Mouse (Mus musculus) hindbrain, embryonic 14.5 days (tissue): ENCODE measurements around the gene Tent5b. TPM values are rescaled to one million over a fixed set of nuclear protein-coding genes. Genes with fewer than 3 reads are reported as not detected.

ENCODE experiments used
- ATAC-seq: fragments of 200-750 bp; cut with Nextera tagmentation; 2 replicates; pipeline ENCODE4 v1.8.0; 2017; ENCODE audit warnings: moderate number of reproducible peaks, mild to moderate bottlenecking, moderate TSS enrichment, moderate library complexity; ENCODE audit not compliant: low FRiP score
- DNase-seq: peaks from one replicate; pipeline ENCODE4 v3.0.0-alpha.2; 2015; ENCODE audit warnings: low spot score
- H3K27ac ChIP-seq: fragments of 300-500 bp; sonication (generic); 2 replicates; pipeline ENCODE4 v1.5.1; 2014; ENCODE audit warnings: mild to moderate bottlenecking, moderate library complexity
- H3K27me3 ChIP-seq: fragments of 300-500 bp; sonication (generic); 2 replicates; pipeline ENCODE4 v1.6.1; 2014; ENCODE audit warnings: mild to moderate bottlenecking, low read length, mixed read lengths; ENCODE audit not compliant: control insufficient read depth, insufficient read depth
- H3K36me3 ChIP-seq: fragments of 300-500 bp; sonication (generic); replicated peaks from 2 replicates; pipeline ENCODE4 v1.6.1; 2014; ENCODE audit not compliant: control insufficient read depth, insufficient read depth
- H3K4me1 ChIP-seq: fragments of 300-500 bp; sonication (generic); replicated peaks from 2 replicates; pipeline ENCODE4 v1.6.1; 2014; ENCODE audit warnings: antibody characterized with exemption, low read length, mixed read lengths; ENCODE audit not compliant: control insufficient read depth, insufficient read depth
- H3K4me2 ChIP-seq: fragments of 300-500 bp; sonication (generic); replicated peaks from 2 replicates; pipeline ENCODE4 v1.6.1; 2014; ENCODE audit warnings: mild to moderate bottlenecking, moderate library complexity
- H3K4me3 ChIP-seq: fragments of 300-500 bp; sonication (generic); replicated peaks from 2 replicates; pipeline ENCODE4 v1.5.1; 2014; ENCODE audit warnings: mild to moderate bottlenecking, low read length
- H3K9ac ChIP-seq: fragments of 300-500 bp; sonication (generic); 2 replicates; pipeline ENCODE4 v1.6.1; 2014
- H3K9me3 ChIP-seq: fragments of 300-500 bp; sonication (generic); 2 replicates; pipeline ENCODE4 v1.6.1; 2016; ENCODE audit warnings: low read length; ENCODE audit not compliant: control insufficient read depth
- WGBS: fragments of 180-500 bp; shearing (Covaris S2); extraction: QIAGEN DNeasy Blood & Tissue Kit; methylation state at CpG from one replicate; pipeline ENCODE4 v1.1.7; 2014; 5-methylcytosine and 5-hydroxymethylcytosine counted together
- polyA plus RNA-seq: library from polyadenylated mRNA; unstranded; fragments of >200 nt; fragmentation: Nextera tagmentation; extraction: Ambion mirVana; gene quantifications from 2 replicates; pipeline ENCODE4 v1.2.1, GENCODE M21; 2014

Gene Tent5b
- polyA plus RNA-seq = 0.09 and 0.16 TPM in 2 replicates

GRCm38 (mm10) chr4:133479458-133480184 is at the start of gene Tent5b:
Gene Tent5b (plus strand): TSS chr4:133480132.
- 3% methylated on average over 29 of the region's 29 CpGs for WGBS
- Histone ChIP-seq H3K4me2 (peak within 1 kb of the TSS; percentile 39), H3K27ac (no peak within 1 kb of the TSS), H3K9me3 (no peaks in the 10 kb centered on the region), H3K4me1 (no peaks in the 10 kb centered on the region), H3K27me3 (peaks cover 44% of the 10 kb centered on the region), H3K9ac (peak within 1 kb of the TSS; percentile 45; the same call in 1 of the 2 replicates), H3K36me3 (no peaks in the 10 kb centered on the region), H3K4me3 (peak within 1 kb of the TSS; percentile 34)
- DNase-seq (peak; percentile 94), ATAC-seq (peak; percentile 97)

- Histone ChIP-seq H3K4me1 (peaks cover 3% of the 10 kb centered on the region; the same call in 1 of the 2 replicates), H3K36me3 (no peaks in the 10 kb centered on the region), H3K9me3 (no peaks in the 10 kb centered on the region), H3K4me2 (no peak overlapping the region), H3K4me3 (no peak overlapping the region), H3K27me3 (no peaks in the 10 kb centered on the region), H3K9ac (no peak overlapping the region), H3K27ac (no peak overlapping the region)
- no peak for DNase-seq
- ATAC-seq = no peak
- WGBS = 50% methylated on average over 6 of the region's 6 CpGs
Measured at GRCm38 (mm10) chr4:133431508-133431907, 48.4 kb upstream of the Tent5b start.

DNA sequence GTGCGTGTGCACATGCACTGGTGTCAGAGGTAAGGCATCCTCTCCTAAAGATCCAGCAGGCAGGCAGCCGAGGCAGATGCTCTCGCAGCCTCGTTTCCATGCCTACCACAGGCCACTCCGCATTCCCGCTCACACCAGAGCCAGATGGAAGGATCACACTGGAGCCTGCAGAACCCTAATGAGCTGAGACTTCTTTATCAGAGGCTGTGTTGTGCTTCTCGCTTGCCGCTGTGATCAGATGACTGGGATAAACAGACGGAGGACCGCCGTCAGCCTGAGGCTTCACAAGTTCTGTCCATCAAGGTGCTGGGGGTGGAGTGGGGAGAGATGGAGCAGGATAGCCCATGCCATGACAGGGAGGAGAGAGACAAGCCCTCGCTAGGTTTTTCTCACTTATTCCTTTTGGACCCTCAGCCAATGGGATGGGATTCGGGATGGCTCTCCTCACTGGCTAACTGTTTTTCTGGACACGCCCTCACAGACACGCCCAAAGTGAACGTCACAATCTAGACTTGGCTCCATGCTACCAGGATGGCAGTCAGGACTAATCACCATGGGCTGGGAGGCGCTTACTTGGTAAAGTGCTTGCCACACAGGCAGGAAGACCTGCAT is 47.3 kb upstream of the Tent5b start:
- Histone ChIP-seq H3K4me2 (peak overlapping the region; percentile 36), H3K4me1 (peaks cover 3% of the 10 kb centered on the region; the same call in 1 of the 2 replicates), H3K9me3 (no peaks in the 10 kb centered on the region), H3K27me3 (no peaks in the 10 kb centered on the region), H3K4me3 (no peak overlapping the region), H3K27ac (peak overlapping the region; percentile 59), H3K9ac (no peak overlapping the region; the same call in 1 of the 2 replicates), H3K36me3 (no peaks in the 10 kb centered on the region)
- ATAC-seq (peak; percentile 82), DNase-seq (peak; percentile 57)
- WGBS = 18% methylated on average over 17 of the region's 17 CpGs

DNA sequence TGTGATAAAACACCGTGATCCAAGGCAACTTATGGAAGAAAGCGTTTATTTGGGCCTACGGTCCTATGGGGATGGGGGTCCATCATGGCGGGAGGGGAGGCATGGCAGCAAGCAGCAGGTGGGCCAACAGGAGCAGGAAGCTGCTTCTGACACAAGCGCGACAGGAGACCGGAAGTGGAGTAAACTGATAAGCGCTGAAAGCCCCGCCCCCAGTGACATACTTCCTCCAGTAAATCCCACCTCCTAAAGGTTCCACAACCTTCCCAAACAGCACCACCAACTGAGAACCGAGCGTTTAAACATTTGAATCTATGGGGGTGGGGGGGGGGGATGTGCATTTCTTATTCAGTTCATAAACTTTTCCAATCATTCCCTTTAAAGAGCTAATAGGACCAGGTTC is 44.0 kb upstream of the Tent5b start:
- ATAC-seq = no peak
- no peaks in the 10 kb centered on the region for H3K9me3 ChIP-seq
- no peak overlapping the region for H3K9ac ChIP-seq
- H3K4me3 ChIP-seq = no peak overlapping the region
- no peaks in the 10 kb centered on the region for H3K27me3 ChIP-seq
- no peaks in the 10 kb centered on the region for H3K36me3 ChIP-seq
- no peak for DNase-seq
- H3K4me1 ChIP-seq = peaks cover 16% of the 10 kb centered on the region
- no peak overlapping the region for H3K4me2 ChIP-seq
- no peak overlapping the region for H3K27ac ChIP-seq
- 96% methylated on average over 11 of the region's 11 CpGs for WGBS

GRCm38 (mm10) chr4:133439460-133440376 is 40.2 kb upstream of the Tent5b start:
- 9% methylated on average over 17 of the region's 17 CpGs for WGBS
- H3K36me3 ChIP-seq = no peaks in the 10 kb centered on the region
- H3K9ac ChIP-seq = peak overlapping the region; percentile 26
- H3K27ac ChIP-seq = peak overlapping the region; percentile 81
- H3K4me2 ChIP-seq = peak overlapping the region; percentile 44
- H3K4me1 ChIP-seq = peaks cover 13% of the 10 kb centered on the region
- DNase-seq (peak; percentile 63), ATAC-seq (peak; percentile 82)
- no peak overlapping the region for H3K4me3 ChIP-seq
- H3K27me3 ChIP-seq = no peaks in the 10 kb centered on the region
- H3K9me3 ChIP-seq = no peaks in the 10 kb centered on the region

DNA sequence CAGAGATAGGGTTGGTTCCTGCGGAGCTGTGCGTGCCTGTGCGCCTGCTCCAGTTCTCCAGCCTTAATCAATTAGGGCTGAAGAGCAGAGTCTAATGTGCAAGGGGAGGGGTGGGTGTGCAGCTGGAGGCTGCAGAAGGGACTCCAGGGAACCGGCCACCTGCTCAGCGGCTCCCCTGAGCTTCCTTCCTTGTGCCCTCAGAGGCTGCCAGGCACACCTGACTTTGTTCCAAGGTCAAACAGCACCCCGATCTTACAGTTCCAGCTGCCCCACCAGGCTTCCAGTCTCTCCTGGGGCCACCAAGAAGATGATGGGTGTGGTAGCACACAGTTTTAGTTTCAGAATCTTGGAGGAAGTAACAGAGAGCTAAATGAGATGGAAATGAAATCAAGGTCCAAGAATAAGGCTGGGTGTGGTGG is 39.5 kb upstream of the Tent5b start:
- peak; percentile 43 for DNase-seq
- 3% methylated on average over 6 of the region's 6 CpGs for WGBS
- Histone ChIP-seq H3K4me2 (peak overlapping the region; percentile 44), H3K4me3 (no peak overlapping the region), H3K4me1 (peaks cover 13% of the 10 kb centered on the region), H3K27me3 (no peaks in the 10 kb centered on the region), H3K9ac (peak overlapping the region; percentile 26; the same call in 1 of the 2 replicates), H3K27ac (peak overlapping the region; percentile 81), H3K36me3 (no peaks in the 10 kb centered on the region), H3K9me3 (no peaks in the 10 kb centered on the region)
- ATAC-seq = 0 out of 2 replicates have a peak, but pooled peaks have one; percentile 31

DNA sequence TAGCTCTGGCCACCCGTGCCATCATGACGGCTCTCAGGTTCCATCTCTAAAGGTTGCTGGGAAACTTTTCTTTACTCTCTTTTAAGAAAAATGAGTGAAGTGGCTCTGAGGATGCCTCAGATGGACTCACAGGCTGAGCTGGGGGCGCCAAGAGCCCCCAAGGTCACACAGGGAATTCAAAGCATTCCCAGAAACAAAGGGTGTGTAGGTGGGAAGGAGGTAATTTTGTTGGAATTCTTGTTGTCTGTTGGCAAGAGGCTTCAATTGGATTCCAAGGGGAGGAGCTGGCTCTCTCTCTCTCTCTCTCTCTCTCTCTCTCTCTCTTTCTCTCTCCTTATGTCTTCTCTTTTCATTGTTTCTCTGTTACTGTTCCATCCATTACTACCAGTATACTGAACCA is 37.7 kb upstream of the Tent5b start:
- DNase-seq (no peak), ATAC-seq (no peak)
- WGBS = 35% methylated on average over 3 of the region's 3 CpGs
- H3K4me1 ChIP-seq = peaks cover 13% of the 10 kb centered on the region
- H3K9me3 ChIP-seq = no peaks in the 10 kb centered on the region
- H3K36me3 ChIP-seq = no peaks in the 10 kb centered on the region
- H3K9ac ChIP-seq = no peak overlapping the region
- no peak overlapping the region for H3K27ac ChIP-seq
- no peak overlapping the region for H3K4me2 ChIP-seq
- no peaks in the 10 kb centered on the region for H3K27me3 ChIP-seq
- no peak overlapping the region for H3K4me3 ChIP-seq

DNA sequence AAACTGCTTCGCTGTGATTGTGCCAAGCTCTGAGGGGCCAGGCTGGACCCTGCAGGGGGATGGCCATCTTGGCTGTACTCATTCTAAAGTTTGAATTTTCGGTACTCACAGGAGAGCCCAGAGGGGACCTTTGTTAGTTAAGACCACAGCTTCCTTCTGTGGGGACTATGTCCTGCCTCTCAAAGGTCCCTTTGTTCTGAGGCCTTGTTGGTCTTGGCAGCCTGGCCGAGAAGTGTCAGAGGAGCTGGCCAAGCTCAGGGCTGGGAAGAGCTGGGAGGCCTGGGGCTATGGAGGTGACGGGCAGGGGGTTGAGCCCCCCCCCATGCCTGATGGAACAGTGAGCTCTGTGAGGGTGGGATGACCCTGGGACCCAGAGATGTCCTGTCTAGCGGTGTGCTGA is 36.8 kb upstream of the Tent5b start:
- 50% methylated on average over 5 of the region's 5 CpGs for WGBS
- H3K36me3 ChIP-seq = no peaks in the 10 kb centered on the region
- H3K27me3 ChIP-seq = no peaks in the 10 kb centered on the region
- H3K9me3 ChIP-seq = no peaks in the 10 kb centered on the region
- peaks cover 13% of the 10 kb centered on the region for H3K4me1 ChIP-seq
- DNase-seq = no peak
- H3K4me3 ChIP-seq = no peak overlapping the region
- H3K27ac ChIP-seq = peak overlapping the region; percentile 41; the same call in 1 of the 2 replicates
- 0 out of 2 replicates have a peak, but pooled peaks have one; percentile 42 for ATAC-seq
- no peak overlapping the region for H3K9ac ChIP-seq
- no peak overlapping the region for H3K4me2 ChIP-seq

GRCm38 (mm10) chr4:133445727-133446126 is 34.2 kb upstream of the Tent5b start:
- Histone ChIP-seq H3K9me3 (no peaks in the 10 kb centered on the region), H3K9ac (no peak overlapping the region), H3K4me1 (no peaks in the 10 kb centered on the region), H3K36me3 (no peaks in the 10 kb centered on the region), H3K4me3 (no peak overlapping the region), H3K4me2 (no peak overlapping the region), H3K27me3 (no peaks in the 10 kb centered on the region), H3K27ac (no peak overlapping the region)
- ATAC-seq (no peak), DNase-seq (no peak)
- WGBS = 92% methylated on average over 5 of the region's 5 CpGs
